Mouse (Mus musculus) heart, adult 2 months (tissue): ENCODE measurements at regions not wholly inside any gene's neighbourhood (a gene's known extent, or its start where the extent isn't known, plus 50 kb on each side); places are given as distances from the start of the nearest gene placed in this dataset.

Experiments
- DNase-seq, 2 experiments: peaks; one replicate each; pipeline ENCODE4 v3.0.0; 2021
- H3K27ac ChIP-seq: fragments of 200-600 bp; 2 replicates; pipeline ENCODE4 v1.8.1; 2022
- H3K27me3 ChIP-seq: fragments of 200-500 bp; 2 replicates; pipeline ENCODE4 v1.6.1; 2012; ENCODE audit warnings: mild to moderate bottlenecking, low read length, inconsistent platforms, mixed read lengths; ENCODE audit not compliant: control insufficient read depth, insufficient read depth
- H3K36me3 ChIP-seq: fragments of 200-500 bp; 2 replicates; pipeline ENCODE4 v1.6.1; 2012; ENCODE audit warnings: low read length, inconsistent platforms; ENCODE audit not compliant: control insufficient read depth, insufficient read depth
- H3K4me1 ChIP-seq: fragments of 200-500 bp; 2 replicates; pipeline ENCODE4 v1.6.1; 2011; ENCODE audit warnings: low read length; ENCODE audit not compliant: control insufficient read depth, insufficient read depth
- H3K4me3 ChIP-seq: fragments of 200-600 bp; 2 replicates; pipeline ENCODE4 v1.8.1; 2022
- H3K79me2 ChIP-seq: fragments of 200-500 bp; replicated peaks from 2 replicates; pipeline ENCODE4 v1.6.1; 2012; ENCODE audit warnings: mild to moderate bottlenecking, inconsistent platforms, low read length, moderate library complexity, mixed read lengths; ENCODE audit not compliant: control insufficient read depth, insufficient read depth
- H3K9ac ChIP-seq: fragments of 200-500 bp; 2 replicates; pipeline ENCODE4 v1.6.1; 2012; ENCODE audit warnings: low read depth, mild to moderate bottlenecking, control low read depth, inconsistent platforms, low read length, mixed read lengths
- CTCF ChIP-seq: fragments of 200-600 bp; IDR thresholded peaks from 2 replicates; pipeline ENCODE4 v1.8.1; 2022; ENCODE audit warnings: antibody characterized with exemption, mild to moderate bottlenecking, moderate library complexity
- EP300 ChIP-seq: fragments of 200-500 bp; IDR thresholded peaks from 2 replicates; pipeline ENCODE4 v1.6.1; 2011; ENCODE audit warnings: low read depth, low read length, control low read depth; ENCODE audit not compliant: insufficient read depth
- POLR2A ChIP-seq: fragments of 200-500 bp; IDR thresholded peaks from 2 replicates; pipeline ENCODE4 v1.6.1; 2011; ENCODE audit warnings: mild to moderate bottlenecking, low read depth, low read length, control low read depth; ENCODE audit not compliant: insufficient read depth
- WGBS: fragments of 180-500 bp; shearing (Covaris S2); methylation state at CpG from one replicate; pipeline ENCODE4 v1.1.7; 2018; 5-methylcytosine and 5-hydroxymethylcytosine counted together
- intact Hi-C: fragments of 180-260 bp; cut with DNase I; formaldehyde crosslinking; loops from one replicate; pipeline ENCODE4 v1.15.1; 2025

- 19% methylated on average over 20 of the region's 20 CpGs for WGBS
- H3K27ac ChIP-seq, result no peak overlapping the region
- intact Hi-C loops, result loop anchor here (2.0 to 5.0 kb wide), 2 partner anchors 247 to 314 kb away; no protein-coding TSS in a partner anchor
- no peak for TF ChIP-seq EP300
- peak; percentile 69 for TF ChIP-seq CTCF
- no peak overlapping the region for H3K9ac ChIP-seq
- no peaks in the 10 kb centered on the region for H3K4me1 ChIP-seq
- no peak overlapping the region for H3K4me3 ChIP-seq
- no peaks in the 10 kb centered on the region for H3K36me3 ChIP-seq
- no peaks in the 10 kb centered on the region for H3K27me3 ChIP-seq
- no peaks in the 10 kb centered on the region for H3K79me2 ChIP-seq
- DNase-seq, result peak; percentile 26 to 57
Observed at GRCm38 (mm10) chr13:73405720-73406629, 61.0 kb upstream of the Lpcat1 start.

- TF ChIP-seq EP300 (no peak), POLR2A (no peak), CTCF (no peak)
- 73% methylated on average over 1 of the region's 1 CpGs for WGBS
- Histone ChIP-seq H3K4me3 (no peak overlapping the region), H3K9ac (no peak overlapping the region), H3K79me2 (no peaks in the 10 kb centered on the region), H3K27ac (no peak overlapping the region), H3K36me3 (no peaks in the 10 kb centered on the region), H3K4me1 (no peaks in the 10 kb centered on the region), H3K27me3 (no peaks in the 10 kb centered on the region)
- intact Hi-C loops, result no loop called here
- DNase-seq, result no peak
Observed at GRCm38 (mm10) chr13:73400921-73401320, 66.1 kb upstream of the Lpcat1 start.

GRCm38 (mm10) chr13:73397033-73397432 lies 68.7 kb upstream of the Ndufs6 start:
- Histone ChIP-seq H3K36me3 (no peaks in the 10 kb centered on the region), H3K4me3 (no peak overlapping the region), H3K27ac (no peak overlapping the region), H3K79me2 (no peaks in the 10 kb centered on the region), H3K4me1 (no peaks in the 10 kb centered on the region), H3K9ac (no peak overlapping the region), H3K27me3 (no peaks in the 10 kb centered on the region)
- intact Hi-C loops, result no loop called here
- TF ChIP-seq EP300 (no peak), POLR2A (no peak), CTCF (no peak)
- DNase-seq, result no peak
- WGBS, result 42% methylated on average over 4 of the region's 4 CpGs

- Histone ChIP-seq H3K27me3 (no peaks in the 10 kb centered on the region), H3K79me2 (no peaks in the 10 kb centered on the region), H3K27ac (no peak overlapping the region), H3K9ac (no peak overlapping the region), H3K36me3 (no peaks in the 10 kb centered on the region), H3K4me3 (no peak overlapping the region), H3K4me1 (no peaks in the 10 kb centered on the region)
- TF ChIP-seq EP300, result no peak
- TF ChIP-seq POLR2A, result no peak
- TF ChIP-seq CTCF, result no peak
- 78% methylated on average over 7 of the region's 7 CpGs for WGBS
- intact Hi-C loops, result no loop called here
- no peak for DNase-seq
Observed at GRCm38 (mm10) chr13:73395856-73396255, 67.5 kb upstream of the Ndufs6 start.

GRCm38 (mm10) chr13:73389051-73389450 lies 60.7 kb upstream of the Ndufs6 start:
- 76% methylated on average over 4 of the region's 4 CpGs for WGBS
- Histone ChIP-seq H3K79me2 (no peaks in the 10 kb centered on the region), H3K4me3 (no peak overlapping the region), H3K9ac (no peak overlapping the region), H3K27ac (no peak overlapping the region), H3K27me3 (no peaks in the 10 kb centered on the region), H3K36me3 (no peaks in the 10 kb centered on the region), H3K4me1 (no peaks in the 10 kb centered on the region)
- TF ChIP-seq EP300 (no peak), CTCF (no peak), POLR2A (no peak)
- intact Hi-C loops, result no loop called here
- no peak for DNase-seq

- no peak for DNase-seq
- no peak overlapping the region for H3K4me3 ChIP-seq
- H3K36me3 ChIP-seq, result no peaks in the 10 kb centered on the region
- H3K27ac ChIP-seq, result no peak overlapping the region
- TF ChIP-seq CTCF, result peak; percentile 85
- TF ChIP-seq POLR2A, result no peak
- intact Hi-C loops, result no loop called here
- WGBS, result 61% methylated on average over 3 of the region's 3 CpGs
- H3K4me1 ChIP-seq, result no peaks in the 10 kb centered on the region
- H3K27me3 ChIP-seq, result no peaks in the 10 kb centered on the region
- H3K9ac ChIP-seq, result no peak overlapping the region
- no peaks in the 10 kb centered on the region for H3K79me2 ChIP-seq
Observed at GRCm38 (mm10) chr13:73383585-73383984, 55.2 kb upstream of the Ndufs6 start.
